Mouse (Mus musculus) CD4-positive, CD25-positive, alpha-beta regulatory T cell, adult 2 months (primary cell): ENCODE results near the gene Zdhhc25.

Experiments used
- DNase-seq: peaks from one replicate; pipeline ENCODE4 v3.0.0-alpha.2; 2012; ENCODE audit warnings: low read depth, low spot score

Zdhhc25 gene

DNA sequence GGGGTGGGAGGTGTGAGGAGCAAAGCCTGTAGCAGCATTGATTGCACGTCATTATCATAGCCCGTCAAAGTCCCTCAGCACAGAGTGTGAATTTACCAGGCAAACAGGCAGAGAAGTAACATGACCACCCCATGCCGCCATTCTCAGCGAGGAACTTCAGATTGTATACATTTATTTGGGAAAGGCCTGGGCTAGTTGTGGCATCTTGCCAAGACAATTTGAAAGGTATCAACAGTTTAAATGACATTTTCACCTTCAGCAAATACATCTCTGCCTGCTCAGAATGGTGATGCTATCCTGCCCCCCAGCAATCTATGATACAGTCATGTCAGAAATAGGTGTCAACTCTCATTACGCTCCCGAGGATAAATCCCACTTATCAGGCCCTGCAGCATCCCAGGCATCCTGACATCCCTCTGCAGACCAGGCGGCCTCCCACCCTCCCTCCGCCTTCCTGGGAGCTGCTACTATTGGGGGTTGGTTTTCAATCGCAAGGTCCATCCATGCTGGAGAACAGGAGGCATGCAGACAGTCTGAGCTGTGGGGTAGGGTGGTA is 28.8 kb downstream of the Zdhhc25 start:
- no peak for DNase-seq

DNA sequence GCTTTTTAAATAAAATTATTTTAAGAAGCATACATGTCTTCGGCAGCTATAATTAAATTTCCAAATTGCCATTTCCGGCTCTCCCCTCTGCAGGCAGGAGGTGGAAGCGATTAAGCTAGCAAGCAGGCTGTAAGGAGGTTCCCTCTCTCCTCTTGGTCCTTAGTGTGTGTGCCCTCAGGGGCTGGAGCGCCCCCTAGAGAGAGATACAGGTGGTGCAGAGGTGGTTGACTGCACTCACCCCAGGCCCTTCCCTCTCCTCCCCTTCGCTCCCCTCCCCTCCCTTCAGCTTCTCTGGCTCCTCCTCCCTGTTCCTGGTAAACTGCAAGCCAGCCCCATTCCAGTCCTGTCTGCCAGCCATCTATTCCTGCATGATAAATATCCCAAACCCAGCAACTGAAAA is 35.1 kb downstream of the Zdhhc25 start:
- DNase-seq, result no peak

DNA sequence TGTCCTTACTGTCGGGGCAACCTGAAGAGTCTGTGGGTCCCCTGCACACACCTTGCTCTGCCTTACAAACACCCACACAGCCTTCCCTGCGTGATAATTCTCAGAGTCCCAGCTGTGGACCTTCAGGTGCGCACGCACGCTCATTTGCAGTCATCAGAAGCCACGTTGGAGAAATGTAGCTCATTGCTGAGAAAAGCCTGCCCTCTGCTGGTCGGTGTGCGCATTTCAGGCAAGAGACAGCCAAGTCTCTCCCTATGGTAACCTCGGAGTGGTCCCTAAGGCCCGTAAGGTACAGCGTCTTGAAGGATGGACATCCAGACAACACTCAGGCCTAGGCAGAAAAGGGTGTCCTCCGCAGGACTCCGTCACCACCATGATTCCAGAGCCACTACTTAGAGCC is 50.9 kb downstream of the Zdhhc25 start:
- DNase-seq, result peak; percentile 55
